Mouse (Mus musculus): ENCODE results near the gene Parn. TPM values are rescaled to one million over a fixed set of nuclear protein-coding genes. Genes with fewer than 3 reads are reported as not detected.

Parn gene
- total and polyA plus RNA-seq, 2 experiments from 2014 or later: 11.5 to 23.3 TPM

DNA sequence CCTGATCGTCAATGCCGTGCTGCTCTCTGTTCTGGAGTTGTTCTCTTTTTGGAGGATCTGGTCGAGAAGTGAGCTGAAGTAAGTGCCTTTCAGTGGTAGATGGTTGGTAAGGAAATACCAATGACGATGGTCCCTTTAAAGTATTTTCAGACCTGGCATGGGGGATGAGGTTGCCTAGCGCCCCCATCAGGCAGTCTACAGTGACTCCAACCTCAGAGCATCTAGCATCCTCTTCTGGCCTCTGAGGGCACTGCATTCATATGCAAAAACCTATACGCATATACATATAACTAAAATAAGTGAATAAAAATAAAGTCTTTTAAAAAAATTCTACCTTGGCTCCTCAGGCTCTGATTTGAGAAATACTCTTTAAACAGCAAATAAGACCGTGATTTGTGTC, 31.0 kb upstream of the Parn start:
- Histone ChIP-seq H3K27ac (ENCODE audit: low read depth) (no peak overlapping the region), H3K4me3 (ENCODE audit: low read depth, low read length) (no peak overlapping the region), H3K4me2 (ENCODE audit: low read depth, low read length) (no peak overlapping the region), H3K9me3 (replicated peaks; ENCODE audit: control insufficient read depth, low read length) (no peaks in the 10 kb centered on the region), H3K27me3 (ENCODE audit: control insufficient read depth, insufficient read depth, low read length) (no peaks in the 10 kb centered on the region), H3K36me3 (replicated peaks; ENCODE audit: control insufficient read depth, insufficient read depth, low read length) (peaks cover 85% of the 10 kb centered on the region), H3K9ac (replicated peaks; ENCODE audit: low read depth, low read length) (no peak overlapping the region), H3K4me1 (ENCODE audit: control insufficient read depth, insufficient read depth) (no peaks in the 10 kb centered on the region)
- ATAC-seq (ENCODE audit: insufficient read depth, low read depth): no peak
- TF ChIP-seq CTCF (IDR thresholded peaks at IDR 0.05; ENCODE audit: low read depth): no peak; the same call in 1 of the 2 replicates
- no peak for DNase-seq (ENCODE audit: low spot score)
- 87% methylated on average over 7 of the region's 7 CpGs for WGBS

DNA sequence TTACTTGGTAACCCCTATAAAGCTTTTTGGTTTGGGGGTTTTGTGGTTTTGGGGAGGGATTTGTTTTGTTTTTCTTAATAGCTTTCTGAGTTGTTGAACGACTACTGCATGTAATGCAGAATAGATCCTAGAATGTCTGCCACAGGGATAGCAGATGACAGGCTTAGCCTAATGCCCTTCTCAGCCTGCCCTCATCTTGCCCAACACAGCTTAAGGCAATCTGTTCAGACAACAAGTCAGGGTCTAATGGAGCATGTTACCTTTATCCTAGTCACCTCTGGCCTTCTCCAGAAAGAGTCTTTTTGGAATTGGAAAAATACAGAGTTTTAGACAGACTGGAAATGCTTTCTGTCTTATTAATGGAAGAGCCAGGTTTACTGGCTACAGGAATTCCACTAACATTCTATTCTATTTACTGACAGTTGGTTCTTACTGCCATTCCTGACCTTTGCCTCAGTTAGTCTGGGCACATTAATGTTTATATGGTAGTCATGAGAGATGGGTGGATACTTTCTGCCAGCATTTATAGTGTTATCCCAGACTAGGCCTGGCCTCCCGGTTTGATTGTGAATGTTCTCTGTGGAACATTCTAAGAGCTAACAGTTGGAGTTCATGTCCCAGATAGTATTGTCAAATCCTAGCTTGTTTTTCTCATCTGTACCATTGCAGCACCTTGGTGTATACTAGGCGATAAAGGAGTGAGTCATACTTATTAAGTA, 10.8 kb upstream of the Parn start:
- ATAC-seq (ENCODE audit: insufficient read depth, low read depth): no peak
- H3K27ac ChIP-seq (ENCODE audit: low read depth): no peak overlapping the region
- peaks cover 16% of the 10 kb centered on the region for H3K36me3 ChIP-seq (replicated peaks; ENCODE audit: control insufficient read depth, insufficient read depth, low read length)
- DNase-seq (ENCODE audit: low spot score): no peak
- 83% methylated on average over 3 of the region's 3 CpGs for WGBS
- no peaks in the 10 kb centered on the region for H3K9me3 ChIP-seq (replicated peaks; ENCODE audit: control insufficient read depth, low read length)
- H3K9ac ChIP-seq (replicated peaks; ENCODE audit: low read depth, low read length): no peak overlapping the region
- H3K27me3 ChIP-seq (ENCODE audit: control insufficient read depth, insufficient read depth, low read length): no peaks in the 10 kb centered on the region
- TF ChIP-seq CTCF (IDR thresholded peaks at IDR 0.05; ENCODE audit: low read depth) (no peak), EP300 (IDR thresholded peaks at IDR 0.05; ENCODE audit: low read depth) (no peak)
- no peaks in the 10 kb centered on the region for H3K4me1 ChIP-seq (ENCODE audit: control insufficient read depth, insufficient read depth)
- no peak overlapping the region for H3K4me3 ChIP-seq (ENCODE audit: low read depth, low read length)
- H3K4me2 ChIP-seq (ENCODE audit: low read depth, low read length): no peak overlapping the region

DNA sequence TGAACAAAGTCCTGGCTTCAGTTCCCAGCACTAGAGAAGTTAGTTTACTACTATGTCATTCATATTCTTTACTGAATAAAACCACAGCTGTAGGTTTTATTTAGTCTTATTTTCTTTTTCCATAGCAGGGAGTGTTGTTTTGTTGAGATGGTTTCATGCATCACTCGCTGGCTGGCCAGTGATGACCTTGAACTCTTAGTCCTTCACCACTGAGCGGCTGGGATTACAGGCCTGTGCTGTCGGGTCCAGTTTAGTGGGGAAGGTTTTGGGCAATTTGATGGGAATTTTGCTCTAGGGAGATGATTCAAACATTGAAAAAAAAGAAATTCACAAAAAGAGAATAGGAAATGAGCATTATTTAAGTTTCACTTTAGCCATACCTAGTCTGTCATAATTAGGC, 6.5 kb upstream of the Parn start:
- Histone ChIP-seq H3K4me1 (ENCODE audit: control insufficient read depth, insufficient read depth) (peaks cover 7% of the 10 kb centered on the region; the same call in 1 of the 2 replicates), H3K27ac (ENCODE audit: low read depth) (no peak overlapping the region), H3K4me2 (ENCODE audit: low read depth, low read length) (no peak overlapping the region), H3K9me3 (replicated peaks; ENCODE audit: control insufficient read depth, low read length) (no peaks in the 10 kb centered on the region), H3K9ac (replicated peaks; ENCODE audit: low read depth, low read length) (no peak overlapping the region), H3K36me3 (replicated peaks; ENCODE audit: control insufficient read depth, insufficient read depth, low read length) (peaks cover 16% of the 10 kb centered on the region), H3K27me3 (ENCODE audit: control insufficient read depth, insufficient read depth, low read length) (no peaks in the 10 kb centered on the region), H3K4me3 (ENCODE audit: low read depth, low read length) (no peak overlapping the region)
- ATAC-seq (ENCODE audit: insufficient read depth, low read depth) (no peak), DNase-seq (ENCODE audit: low spot score) (no peak)
- TF ChIP-seq EP300 (IDR thresholded peaks at IDR 0.05; ENCODE audit: low read depth) (no peak), CTCF (IDR thresholded peaks at IDR 0.05; ENCODE audit: low read depth) (no peak)
- 84% methylated on average over 3 of the region's 3 CpGs for WGBS

DNA sequence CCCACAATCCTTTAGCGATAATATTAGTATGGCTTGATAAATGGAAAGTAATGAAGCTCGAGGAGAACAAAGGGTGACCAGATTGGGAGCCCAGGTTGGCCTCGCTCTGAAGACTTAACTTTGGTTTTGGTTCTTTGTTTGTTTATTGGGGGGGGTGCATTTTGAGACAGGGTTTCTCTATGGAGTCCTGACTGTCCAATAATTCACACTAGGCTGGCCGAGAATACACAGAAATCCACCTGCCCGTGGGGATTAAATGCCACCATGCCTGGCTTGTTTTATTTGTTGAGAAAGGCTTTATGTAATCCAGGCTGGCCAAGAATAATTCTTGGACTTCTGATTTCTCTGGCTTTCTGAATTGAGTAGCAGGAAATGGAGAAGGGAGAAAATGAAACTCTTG, 5.1 kb upstream of the Parn start:
- H3K27ac ChIP-seq (ENCODE audit: low read depth): no peak overlapping the region
- peak overlapping the region; percentile 99; the same call in 1 of the 2 replicates for H3K4me3 ChIP-seq (ENCODE audit: low read depth, low read length)
- 79% methylated on average over 5 of the region's 5 CpGs for WGBS
- H3K4me1 ChIP-seq (ENCODE audit: control insufficient read depth, insufficient read depth): peaks cover 13% of the 10 kb centered on the region
- H3K27me3 ChIP-seq (ENCODE audit: control insufficient read depth, insufficient read depth, low read length): no peaks in the 10 kb centered on the region
- H3K4me2 ChIP-seq (ENCODE audit: low read depth, low read length): peak overlapping the region; percentile 86
- H3K9ac ChIP-seq (replicated peaks; ENCODE audit: low read depth, low read length): no peak overlapping the region
- peaks cover 16% of the 10 kb centered on the region for H3K36me3 ChIP-seq (replicated peaks; ENCODE audit: control insufficient read depth, insufficient read depth, low read length)
- no peak for ATAC-seq (ENCODE audit: insufficient read depth, low read depth)
- no peak for DNase-seq (ENCODE audit: low spot score)
- TF ChIP-seq CTCF (IDR thresholded peaks at IDR 0.05; ENCODE audit: low read depth) (no peak), EP300 (IDR thresholded peaks at IDR 0.05; ENCODE audit: low read depth) (no peak)
- no peaks in the 10 kb centered on the region for H3K9me3 ChIP-seq (replicated peaks; ENCODE audit: control insufficient read depth, low read length)

DNA sequence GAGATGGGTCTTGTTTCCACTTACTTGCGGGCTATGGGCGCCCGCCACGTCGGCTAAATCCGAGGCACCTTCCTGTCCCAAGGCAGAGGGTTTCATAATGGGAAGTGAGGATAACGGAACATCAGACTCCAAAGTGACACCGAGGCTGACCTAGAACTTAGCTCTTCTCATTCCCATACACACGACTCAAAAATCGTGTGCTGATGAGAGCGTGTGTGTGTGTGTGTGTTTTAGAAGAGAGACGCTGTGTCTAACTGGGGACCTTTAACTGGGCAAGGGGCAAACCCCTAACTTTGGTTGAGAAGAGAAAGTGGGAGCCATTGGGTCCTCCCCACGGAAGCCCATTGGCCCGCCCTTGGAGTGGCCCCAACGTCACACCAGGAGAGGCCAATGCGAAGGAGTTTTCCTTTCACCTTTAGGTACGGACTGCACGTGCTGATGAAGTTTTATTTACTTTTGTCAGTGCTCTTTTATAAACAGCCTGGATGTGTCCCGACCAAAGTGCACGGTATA, 4.5 kb upstream of the Parn start:
- H3K4me3 ChIP-seq (ENCODE audit: low read depth, low read length): peak overlapping the region; percentile 99
- peak overlapping the region; percentile 94 for H3K27ac ChIP-seq (ENCODE audit: low read depth)
- ATAC-seq (ENCODE audit: insufficient read depth, low read depth) (peak; percentile 43), DNase-seq (ENCODE audit: low spot score) (peak; percentile 70)
- H3K36me3 ChIP-seq (replicated peaks; ENCODE audit: control insufficient read depth, insufficient read depth, low read length): peaks cover 12% of the 10 kb centered on the region
- no peaks in the 10 kb centered on the region for H3K9me3 ChIP-seq (replicated peaks; ENCODE audit: control insufficient read depth, low read length)
- TF ChIP-seq CTCF (IDR thresholded peaks at IDR 0.05; ENCODE audit: low read depth) (no peak), EP300 (IDR thresholded peaks at IDR 0.05; ENCODE audit: low read depth) (no peak)
- H3K4me1 ChIP-seq (ENCODE audit: control insufficient read depth, insufficient read depth): peaks cover 15% of the 10 kb centered on the region
- peak overlapping the region; percentile 98 for H3K9ac ChIP-seq (replicated peaks; ENCODE audit: low read depth, low read length)
- H3K4me2 ChIP-seq (ENCODE audit: low read depth, low read length): peak overlapping the region; percentile 86
- under 1% methylated on average over 20 of the region's 20 CpGs for WGBS
- no peaks in the 10 kb centered on the region for H3K27me3 ChIP-seq (ENCODE audit: control insufficient read depth, insufficient read depth, low read length)
